ENCODE assay signal across 8 mouse cellular contexts in the genomic region with DNA sequence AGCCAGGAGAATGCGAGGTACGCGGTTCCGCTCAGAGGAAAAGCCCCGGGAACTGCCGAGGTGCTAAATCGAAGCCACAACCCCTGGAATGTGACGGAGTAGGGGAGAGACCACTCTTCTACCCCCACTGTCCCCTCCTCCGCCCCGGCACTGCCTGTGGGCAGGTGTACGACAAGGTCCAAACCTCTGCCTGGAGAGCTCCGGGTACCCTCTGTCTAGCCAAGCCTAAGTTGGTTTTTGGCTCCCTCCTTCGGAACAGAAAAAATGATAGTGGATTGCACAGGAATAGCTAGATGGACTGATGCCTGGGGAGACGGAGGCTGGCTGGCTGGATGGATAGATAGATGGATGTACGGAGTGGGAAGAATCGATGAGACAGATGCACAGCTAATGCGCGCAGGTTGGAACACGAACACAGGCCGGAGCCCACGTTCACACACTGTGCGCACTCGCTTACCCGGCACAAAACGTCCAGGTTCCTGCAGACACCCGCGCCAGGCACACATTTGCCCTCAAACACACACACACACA. TPM values are rescaled to one million over a fixed set of nuclear protein-coding genes. Genes with fewer than 3 reads are reported as not detected.
DNase-seq lines count a peak whose midpoint lies in the region; ATAC-seq and TF ChIP-seq lines count a peak whose summit lies in the region.

No protein-coding gene starts in this region.

- peaks cover 48% of the 10 kb centered on the region for H3K4me1 ChIP-seq in embryonic facial prominence, embryonic 13.5 days
- peaks cover 11% of the 10 kb centered on the region; the same call in 1 of the 2 replicates for H3K4me1 ChIP-seq in heart, postnatal 0 days (ENCODE audit: control insufficient read depth, insufficient read depth)
- peaks cover 2% of the 10 kb centered on the region; the same call in 1 of the 2 replicates for H3K4me1 ChIP-seq in liver, embryonic 11.5 days (replicated peaks; ENCODE audit: control insufficient read depth, insufficient read depth, low read length)
- H3K4me1 ChIP-seq in neural tube, embryonic 11.5 days (ENCODE audit: control insufficient read depth, insufficient read depth, low read length), result peaks cover 8% of the 10 kb centered on the region

- 0% methylated on average over 27 of the region's 27 CpGs for WGBS in embryonic facial prominence, embryonic 13.5 days
- WGBS in heart, postnatal 0 days, result 2% methylated on average over 27 of the region's 27 CpGs
- WGBS in liver, embryonic 11.5 days, result 2% methylated on average over 27 of the region's 27 CpGs
- under 1% methylated on average over 27 of the region's 27 CpGs for WGBS in neural tube, embryonic 11.5 days

- H3K27me3 ChIP-seq in embryonic facial prominence, embryonic 13.5 days, result peaks cover 9% of the 10 kb centered on the region; the same call in 1 of the 2 replicates
- H3K27me3 ChIP-seq in heart, postnatal 0 days (ENCODE audit: control insufficient read depth, insufficient read depth, low read length), result peaks cover 12% of the 10 kb centered on the region; the same call in 1 of the 2 replicates
- peaks cover 37% of the 10 kb centered on the region for H3K27me3 ChIP-seq in liver, embryonic 11.5 days (replicated peaks; ENCODE audit: control insufficient read depth, insufficient read depth, low read length)
- no peaks in the 10 kb centered on the region for H3K27me3 ChIP-seq in neural tube, embryonic 11.5 days (ENCODE audit: control insufficient read depth, insufficient read depth, low read length)

- H3K36me3 ChIP-seq in embryonic facial prominence, embryonic 13.5 days, result peaks cover 18% of the 10 kb centered on the region; the same call in 1 of the 2 replicates
- H3K36me3 ChIP-seq in heart, postnatal 0 days (replicated peaks; ENCODE audit: control insufficient read depth, insufficient read depth, low read length), result no peaks in the 10 kb centered on the region
- H3K36me3 ChIP-seq in liver, embryonic 11.5 days (ENCODE audit: control insufficient read depth, insufficient read depth, low read length), result no peaks in the 10 kb centered on the region
- no peaks in the 10 kb centered on the region for H3K36me3 ChIP-seq in neural tube, embryonic 11.5 days (ENCODE audit: control insufficient read depth, insufficient read depth, low read length)

- no peaks in the 10 kb centered on the region for H3K9me3 ChIP-seq in embryonic facial prominence, embryonic 13.5 days
- H3K9me3 ChIP-seq in heart, postnatal 0 days (replicated peaks; ENCODE audit: control insufficient read depth, low read length), result no peaks in the 10 kb centered on the region
- no peaks in the 10 kb centered on the region for H3K9me3 ChIP-seq in liver, embryonic 11.5 days (ENCODE audit: control insufficient read depth, low read length)
- H3K9me3 ChIP-seq in neural tube, embryonic 11.5 days (ENCODE audit: control insufficient read depth, low read length), result no peaks in the 10 kb centered on the region

- peak overlapping the region; percentile 92 for H3K27ac ChIP-seq in embryonic facial prominence, embryonic 13.5 days
- H3K27ac ChIP-seq in heart, postnatal 0 days (ENCODE audit: low read depth), result no peak overlapping the region
- H3K27ac ChIP-seq in liver, embryonic 11.5 days (ENCODE audit: low read depth, low read length), result no peak overlapping the region
- H3K27ac ChIP-seq in neural tube, embryonic 11.5 days (ENCODE audit: low read depth, low read length), result peak overlapping the region; percentile 76

- peak overlapping the region; percentile 73 for H3K4me3 ChIP-seq in embryonic facial prominence, embryonic 13.5 days
- H3K4me3 ChIP-seq in heart, postnatal 0 days (ENCODE audit: low read depth, low read length), result peak overlapping the region; percentile 78
- H3K4me3 ChIP-seq in liver, embryonic 11.5 days (ENCODE audit: low read depth, low read length), result peak overlapping the region; percentile 62
- H3K4me3 ChIP-seq in neural tube, embryonic 11.5 days (ENCODE audit: low read depth, low read length), result peak overlapping the region; percentile 46

- peak overlapping the region; percentile 93 for H3K4me2 ChIP-seq in embryonic facial prominence, embryonic 13.5 days
- peak overlapping the region; percentile 86 for H3K4me2 ChIP-seq in heart, postnatal 0 days (ENCODE audit: low read depth, low read length)
- peak overlapping the region; percentile 89 for H3K4me2 ChIP-seq in liver, embryonic 11.5 days
- H3K4me2 ChIP-seq in neural tube, embryonic 11.5 days (ENCODE audit: low read depth), result peak overlapping the region; percentile 96

- TF ChIP-seq EP300 in heart, postnatal 0 days (IDR thresholded peaks at IDR 0.05; ENCODE audit: low read depth), result no peak

- DNase-seq in adrenal gland, postnatal 14 days, result peak; percentile 29
- peak; percentile 51 for DNase-seq in heart, postnatal 0 days (ENCODE audit: low spot score)
- DNase-seq in kidney, postnatal 25 days, result peak; percentile 59 to 65
- DNase-seq in liver, embryonic 11.5 days (ENCODE audit: low spot score), result peak; percentile 53
- peak; percentile 77 for DNase-seq in neural tube, embryonic 11.5 days (ENCODE audit: low spot score)
- DNase-seq in spleen, postnatal 14 days (ENCODE audit: low spot score in 2 of 2), result no peak
- no peak for DNase-seq in spleen, postnatal 10 days (ENCODE audit: low spot score in 2 of 2)

- TF ChIP-seq CTCF in heart, postnatal 0 days (IDR thresholded peaks at IDR 0.05; ENCODE audit: low read depth), result peak; percentile 53

- ATAC-seq in embryonic facial prominence, embryonic 13.5 days (ENCODE audit: insufficient number of reproducible peaks, insufficient read depth, low FRiP score, low TSS enrichment, low read depth), result no peak
- no peak for ATAC-seq in heart, postnatal 0 days (ENCODE audit: insufficient read depth, low read depth)
- ATAC-seq in liver, embryonic 11.5 days (replicated peaks; ENCODE audit: low FRiP score), result no peak
- peak; percentile 48 for ATAC-seq in neural tube, embryonic 11.5 days (ENCODE audit: insufficient read depth, low FRiP score, low TSS enrichment)

- H3K9ac ChIP-seq in embryonic facial prominence, embryonic 13.5 days, result peak overlapping the region; percentile 89
- H3K9ac ChIP-seq in heart, postnatal 0 days (replicated peaks; ENCODE audit: low read depth, low read length), result peak overlapping the region; percentile 62; the same call in 1 of the 2 replicates
- no peak overlapping the region for H3K9ac ChIP-seq in liver, embryonic 11.5 days (ENCODE audit: low read depth, low read length)
- H3K9ac ChIP-seq in neural tube, embryonic 11.5 days (ENCODE audit: low read length), result peak overlapping the region; percentile 68

RNA-seq across cellular contexts. Expression of gene Epha4, which starts 1.4 kb away (rescaled TPM):
- 3.9 and 4.1 TPM in 2 replicates for total RNA-seq in adrenal gland, postnatal 14 days (2021)
- polyA plus RNA-seq in embryonic facial prominence, embryonic 13.5 days (2015; fragmentation: Nextera tagmentation; extraction: Ambion mirVana), result 65.9 and 70.7 TPM in 2 replicates
- total RNA-seq in heart, postnatal 0 days (2014; rRNA removed; ENCODE audit: low replicate concordance), result 20.3 and 27.3 TPM in 2 replicates
- polyA plus RNA-seq in heart, postnatal 0 days (2015; fragmentation: Nextera tagmentation; extraction: Ambion mirVana), result 8.5 TPM in 2 replicates
- 5.6 and 6.8 TPM in 2 replicates for polyA plus RNA-seq in liver, embryonic 11.5 days (2014; fragmentation: Nextera tagmentation; extraction: Ambion mirVana)
- 23.1 and 26.6 TPM in 2 replicates for polyA plus RNA-seq in neural tube, embryonic 11.5 days (2014; fragmentation: Nextera tagmentation; extraction: Ambion mirVana)

Comparison
In these comparisons a context has a peak if more than half of its experiments do, and no peak if none do; other contexts are left out.
1. DNase-seq: peak in adrenal gland, postnatal 14 days (single experiment), heart, postnatal 0 days (single experiment), kidney, postnatal 25 days (2 of 2), liver, embryonic 11.5 days (single experiment) and neural tube, embryonic 11.5 days (single experiment); none in spleen, postnatal 14 days (0 of 2) and spleen, postnatal 10 days (0 of 2).
2. H3K27ac ChIP-seq: peak in embryonic facial prominence, embryonic 13.5 days (single experiment) and neural tube, embryonic 11.5 days (single experiment); none in heart, postnatal 0 days (single experiment) and liver, embryonic 11.5 days (single experiment).
3. Peak in every context shown above with its lines, with median percentiles within 50 percentile points of each other: H3K4me2 ChIP-seq and H3K4me3 ChIP-seq.